Mouse (Mus musculus) megakaryocyte, embryonic 14.5 days (primary cell): ENCODE measurements at regions not wholly inside any gene's neighbourhood (a gene's known extent, or its start where the extent isn't known, plus 50 kb on each side); places are given as distances from the start of the nearest gene placed in this dataset.

Experiments
- FLI1 ChIP-seq: IDR thresholded peaks from 2 replicates; pipeline ENCODE4 v1.6.1; 2012; ENCODE audit warnings: low read length, inconsistent platforms, mixed read lengths
- GATA1 ChIP-seq: IDR thresholded peaks from 3 replicates; pipeline ENCODE4 v1.6.1; 2012; ENCODE audit warnings: mixed read lengths, low read length, inconsistent platforms, borderline replicate concordance

- TF ChIP-seq GATA1 (no peak), FLI1 (no peak)
Measured at GRCm38 (mm10) chr2:159055780-159056179, 261.2 kb downstream of the Dhx35 start.
